Mouse (Mus musculus): ENCODE results near the gene Palm3. TPM values are rescaled to one million over a fixed set of nuclear protein-coding genes. Genes with fewer than 3 reads are reported as not detected.

Gene Palm3
- polyA plus RNA-seq, 1 experiment from 2014 or later = 48.0 TPM

- POLR2A ChIA-PET = interaction anchor here (0.5 to 0.8 kb wide), 3 partner anchors 16 to 58 kb away, joined by 3 read pairs; no protein-coding TSS in a partner anchor
- no peak for ATAC-seq
- CTCF ChIA-PET = interaction anchor here (1.0 to 1.7 kb wide), 3 partner anchors 13 to 22 kb away, joined by 3 to 6 read pairs (median 6); partner anchors contain the start of gene 2210011C24Rik
Measured at GRCm38 (mm10) chr8:84023631-84024030, 2.4 kb downstream of the Palm3 start.

DNA sequence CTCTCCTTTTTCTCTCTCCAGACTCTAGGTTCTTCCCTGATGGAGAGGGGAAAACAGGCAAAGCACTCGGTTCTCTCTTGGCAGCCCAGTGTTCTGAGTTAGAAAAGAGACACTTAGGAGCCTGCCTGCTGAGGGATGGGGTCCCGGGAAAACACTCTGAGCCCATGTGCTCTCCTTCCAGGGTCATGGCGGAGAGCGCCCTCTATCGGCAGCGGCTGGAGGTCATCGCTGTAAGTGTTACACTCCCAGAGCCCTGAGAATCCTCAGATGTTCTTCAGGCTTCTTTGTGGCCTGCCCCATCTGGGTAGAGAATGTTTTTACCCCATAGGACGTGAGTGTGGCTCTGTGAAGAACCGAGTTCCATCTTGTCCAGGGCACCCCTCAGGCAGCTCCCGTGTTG lies 2.9 kb downstream of the Palm3 start:
- in situ Hi-C loops (cut with MboI; ENCODE audit: low pct_unique_long_range_greater_than_20kb) = loop anchor here (25.0 kb wide), 1 partner anchor 638 kb away; the partner anchor contains the start of gene Ier2
- ChIA-PET CTCF (interaction anchor here (0.6 to 1.7 kb wide), 5 partner anchors 13 to 141 kb away, joined by 3 to 6 read pairs (median 3); partner anchors contain the start of gene 2210011C24Rik), POLR2A (interaction anchor here (0.7 to 0.8 kb wide), 2 partner anchors 25 to 37 kb away, joined by 3 read pairs; no protein-coding TSS in a partner anchor)
- TF ChIP-seq CTCF (IDR thresholded peaks at IDR 0.05) = no peak
- H3K27me3 ChIP-seq = no peaks in the 10 kb centered on the region
- DNase-seq (ENCODE audit: low read depth, low spot score) (no peak), ATAC-seq (no peak)

More at GRCm38 (mm10) chr8:84023631-84024030, 2.4 kb downstream of the Palm3 start:
- in situ Hi-C loops (cut with MboI; ENCODE audit: low pct_unique_long_range_greater_than_20kb) = loop anchor here (25.0 kb wide), 1 partner anchor 639 kb away; the partner anchor contains the start of gene Ier2
- H3K27me3 ChIP-seq = no peaks in the 10 kb centered on the region
- no peak for DNase-seq (ENCODE audit: low read depth, low spot score)
- TF ChIP-seq CTCF (IDR thresholded peaks at IDR 0.05) = no peak

DNA sequence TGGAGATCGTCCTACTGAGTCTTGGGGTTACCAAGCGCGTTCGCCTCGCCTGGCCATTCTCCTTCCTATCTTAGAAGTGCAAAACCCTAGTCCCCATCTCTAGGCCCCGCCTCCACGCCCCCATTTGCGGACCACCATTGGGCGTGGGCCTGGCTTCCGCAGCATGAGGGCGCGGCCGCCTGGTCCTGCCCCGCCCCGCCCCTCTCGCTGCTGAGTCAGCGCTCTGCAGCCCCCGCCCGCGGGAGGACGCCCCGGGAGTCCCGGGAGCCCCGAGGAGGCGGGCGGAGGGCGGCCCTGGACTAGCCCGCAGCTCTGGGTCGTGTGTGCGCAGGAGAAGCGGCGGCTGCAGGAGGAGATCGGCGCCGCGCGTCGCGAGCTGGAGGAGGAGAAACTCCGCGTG lies 4.6 kb downstream of the Palm3 start:
- in situ Hi-C loops (cut with MboI; ENCODE audit: low pct_unique_long_range_greater_than_20kb) = no loop called here
- no peak for DNase-seq (ENCODE audit: low read depth, low spot score)

DNA sequence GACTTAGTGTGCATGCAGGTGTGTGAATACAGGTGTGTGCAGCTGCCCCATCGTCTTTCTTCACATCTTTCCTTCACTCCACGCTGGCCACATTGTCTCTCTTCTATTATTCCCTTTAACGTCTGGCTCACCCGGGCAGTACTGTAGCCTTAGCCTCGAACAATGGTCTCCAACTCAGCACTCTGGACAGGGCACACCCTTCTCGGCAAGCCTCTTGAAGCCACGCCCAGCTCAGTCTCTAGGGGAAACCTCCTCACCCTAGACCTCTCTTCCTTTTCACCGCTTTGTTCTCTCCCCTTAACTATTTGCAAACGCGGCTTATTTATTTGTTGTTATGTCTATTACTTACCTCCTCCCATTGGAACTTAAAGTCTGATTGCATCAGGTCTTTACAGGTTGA lies 6.2 kb downstream of the Palm3 start:
- in situ Hi-C loops (cut with MboI; ENCODE audit: low pct_unique_long_range_greater_than_20kb) = no loop called here
- no peak for ATAC-seq
- no peak for DNase-seq (ENCODE audit: low read depth, low spot score)
- H3K27me3 ChIP-seq = no peaks in the 10 kb centered on the region
- ChIA-PET POLR2A (interaction anchor here (0.9 to 1.0 kb wide), 2 partner anchors 16 to 98 kb away, joined by 3 read pairs; partner anchors contain the start of gene Podnl1), CTCF (no interaction called here)
- TF ChIP-seq CTCF (IDR thresholded peaks at IDR 0.05) = no peak

More for the DNA sequence above, 4.6 kb downstream of the Palm3 start:
- ChIA-PET CTCF (no interaction called here), POLR2A (interaction anchor here (0.6 kb wide), 1 partner anchor 234 kb away, joined by 3 read pairs; no protein-coding TSS in a partner anchor)
- TF ChIP-seq CTCF (IDR thresholded peaks at IDR 0.05) = no peak
- no peaks in the 10 kb centered on the region for H3K27me3 ChIP-seq
- ATAC-seq = no peak

DNA sequence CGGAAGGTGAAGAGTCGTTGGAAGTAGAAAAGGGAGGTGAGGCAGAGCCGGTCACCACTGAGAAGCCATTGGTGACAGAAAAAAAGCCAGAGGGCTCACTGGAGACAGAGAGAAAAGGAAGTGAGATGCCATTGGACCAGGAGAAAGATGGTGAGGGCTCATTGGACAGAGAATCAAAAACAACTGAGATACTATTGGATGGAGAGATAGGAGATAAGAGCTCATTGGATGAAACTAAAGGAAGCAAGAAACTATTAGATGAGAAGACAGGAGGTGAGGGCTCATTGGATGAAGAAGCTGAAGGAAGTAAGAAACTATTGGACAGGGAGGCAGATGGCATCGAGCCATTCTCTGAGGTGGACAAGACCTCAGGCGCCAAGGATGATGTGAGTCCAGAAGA lies 8.0 kb downstream of the Palm3 start:
- no peak for TF ChIP-seq CTCF (IDR thresholded peaks at IDR 0.05)
- ATAC-seq (no peak), DNase-seq (ENCODE audit: low read depth, low spot score) (no peak)
- ChIA-PET CTCF (interaction anchor here (0.7 kb wide), 1 partner anchor 35 kb away, joined by 3 read pairs; no protein-coding TSS in a partner anchor), POLR2A (no interaction called here)
- in situ Hi-C loops (cut with MboI; ENCODE audit: low pct_unique_long_range_greater_than_20kb) = no loop called here
- no peaks in the 10 kb centered on the region for H3K27me3 ChIP-seq

- ATAC-seq = peak; percentile 73
- no peak for TF ChIP-seq CTCF (IDR thresholded peaks at IDR 0.05)
- CTCF ChIA-PET = no interaction called here
- POLR2A ChIA-PET = interaction anchor here (0.5 kb wide), 1 partner anchor 126 kb away, joined by 3 read pairs; no protein-coding TSS in a partner anchor
- peak; percentile 64 for DNase-seq (ENCODE audit: low read depth, low spot score)
- H3K27me3 ChIP-seq = no peaks in the 10 kb centered on the region
- in situ Hi-C loops (cut with MboI; ENCODE audit: low pct_unique_long_range_greater_than_20kb) = no loop called here
Measured at GRCm38 (mm10) chr8:84032777-84033176, 11.5 kb downstream of the Palm3 start.

DNA sequence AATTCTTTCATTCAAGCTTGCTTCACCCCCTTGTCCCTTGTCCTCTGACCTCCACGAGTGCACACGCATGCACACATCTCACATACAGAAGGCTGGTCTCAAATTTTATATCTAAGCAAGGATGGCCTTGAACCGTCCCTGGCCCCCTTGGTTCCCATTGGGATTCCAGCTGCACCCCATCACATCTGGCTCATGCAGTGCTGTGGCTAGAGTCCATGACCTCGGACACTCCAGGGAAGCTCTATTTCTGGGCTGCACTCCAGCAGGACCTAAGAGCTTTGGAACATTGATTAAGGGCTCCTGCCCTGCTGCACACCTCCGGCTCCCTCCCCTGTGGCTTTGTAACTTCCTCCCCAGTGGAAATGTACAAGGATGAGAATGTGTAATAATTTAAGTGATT lies 16.7 kb downstream of the Palm3 start:
- in situ Hi-C loops (cut with MboI; ENCODE audit: low pct_unique_long_range_greater_than_20kb) = loop anchor here (5.0 kb wide), 1 partner anchor 134 kb away; no protein-coding TSS in a partner anchor
- ATAC-seq = no peak
- no peaks in the 10 kb centered on the region for H3K27me3 ChIP-seq
- TF ChIP-seq CTCF (IDR thresholded peaks at IDR 0.05) = no peak
- ChIA-PET CTCF (interaction anchor here (1.1 to 2.0 kb wide), 7 partner anchors 14 to 144 kb away, joined by 3 to 6 read pairs (median 4); partner anchors contain the start of gene Rfx1), POLR2A (no interaction called here)
- DNase-seq (ENCODE audit: low read depth, low spot score) = no peak

DNA sequence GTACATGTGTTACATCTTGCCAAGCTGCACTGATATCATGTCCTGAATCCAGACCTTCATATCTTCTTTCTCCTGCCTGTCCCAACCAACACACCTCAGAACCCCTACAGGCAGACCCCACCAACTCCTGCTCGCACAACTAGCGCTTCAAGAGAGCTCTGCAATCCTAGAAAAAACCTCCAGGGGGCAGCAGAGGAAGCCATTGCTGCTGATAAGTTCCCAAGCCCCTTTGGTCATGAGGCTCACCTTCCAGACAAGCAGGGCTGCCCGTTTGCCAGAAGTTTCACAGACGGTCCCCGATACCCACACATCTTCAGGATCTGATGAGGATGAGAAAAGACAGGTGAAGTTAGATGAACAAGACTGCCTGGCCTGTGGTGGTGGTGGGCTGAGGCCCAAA lies 17.8 kb downstream of the Palm3 start:
- ChIA-PET POLR2A (no interaction called here), CTCF (interaction anchor here (0.6 to 2.0 kb wide), 10 partner anchors 15 to 149 kb away, joined by 3 to 6 read pairs (median 4); partner anchors contain the start of gene Rfx1)
- no peak for ATAC-seq
- TF ChIP-seq CTCF (IDR thresholded peaks at IDR 0.05) = peak; percentile 92
- H3K27me3 ChIP-seq = no peaks in the 10 kb centered on the region
- in situ Hi-C loops (cut with MboI; ENCODE audit: low pct_unique_long_range_greater_than_20kb) = loop anchor here (5.0 kb wide), 1 partner anchor 133 kb away; no protein-coding TSS in a partner anchor
- peak; percentile 33 for DNase-seq (ENCODE audit: low read depth, low spot score)

GRCm38 (mm10) chr8:84042066-84042947 lies 21.0 kb downstream of the Palm3 start, which contains the start of gene Il27ra:
Gene Il27ra (minus strand): TSS chr8:84042589.
- in situ Hi-C loops (cut with MboI; ENCODE audit: low pct_unique_long_range_greater_than_20kb) = no loop called here
- no peak for ATAC-seq
- POLR2A ChIA-PET = no interaction called here
- no peak for DNase-seq (ENCODE audit: low read depth, low spot score)
- CTCF ChIA-PET = no interaction called here
- peaks cover 4% of the 10 kb centered on the region for H3K27me3 ChIP-seq
- peak; percentile 79 for TF ChIP-seq CTCF (IDR thresholded peaks at IDR 0.05)

DNA sequence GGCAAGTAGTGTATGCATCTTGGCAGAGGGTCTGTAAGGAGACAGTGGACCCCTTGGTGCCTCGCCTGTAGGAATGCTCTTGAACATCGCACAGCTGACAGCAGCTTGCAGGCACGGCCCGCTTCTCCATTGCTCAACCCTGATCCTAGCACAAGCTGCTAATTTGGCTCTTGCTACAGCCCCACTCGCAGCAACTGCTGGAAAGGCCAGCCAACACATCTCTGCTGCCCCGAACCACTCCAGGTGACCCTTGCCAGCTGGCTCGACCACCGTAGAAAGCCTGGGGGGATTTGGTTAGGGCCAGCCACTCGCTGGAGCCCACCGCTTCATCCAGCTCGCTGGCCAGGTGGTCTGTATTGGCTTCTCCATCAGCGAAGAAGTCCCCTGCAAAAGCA lies 21.7 kb downstream of the Palm3 start:
- TF ChIP-seq CTCF (IDR thresholded peaks at IDR 0.05) = no peak
- no peak for ATAC-seq
- DNase-seq (ENCODE audit: low read depth, low spot score) = no peak
- in situ Hi-C loops (cut with MboI; ENCODE audit: low pct_unique_long_range_greater_than_20kb) = no loop called here
- ChIA-PET CTCF (interaction anchor here (1.0 to 1.1 kb wide), 2 partner anchors 22 to 25 kb away, joined by 3 to 4 read pairs; partner anchors contain the start of gene Gm10643), POLR2A (no interaction called here)
- peaks cover 4% of the 10 kb centered on the region for H3K27me3 ChIP-seq
